Mouse (Mus musculus) thymus, postnatal 25 days (tissue): ENCODE data around the gene Gm14851.
"Not testable (repeated sequence)": the region's sequence is repeated elsewhere in the genome, so short reads cannot be mapped to it uniquely, and the experiment has no call there.

Experiments
- DNase-seq: peaks from one replicate; pipeline ENCODE4 v3.0.0; 2022

Gm14851 gene

DNA sequence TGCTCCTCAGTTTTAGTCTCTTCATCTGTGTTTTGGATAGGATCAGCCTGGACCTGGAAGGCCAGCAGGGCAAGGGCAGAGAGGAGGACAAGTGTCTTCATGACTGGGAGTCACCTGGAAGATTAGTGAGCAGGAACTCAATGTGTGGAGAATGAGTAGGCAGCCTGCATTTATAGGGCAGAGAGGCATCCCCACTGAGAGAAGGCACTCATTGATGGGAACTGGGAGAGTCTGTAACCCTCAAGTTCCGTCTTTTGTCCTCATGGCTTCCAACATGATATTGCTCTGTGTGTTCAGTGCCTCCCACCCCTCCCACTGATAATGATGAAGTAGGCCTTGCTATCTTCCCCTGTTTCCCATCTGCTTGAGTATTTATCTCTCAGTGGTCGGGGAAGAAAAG lies at the start of gene Gm14851:
Gene Gm14851 (minus strand): TSS at position 101 of the 400 bp plus-strand sequence.
- DNase-seq, result not testable (repeated sequence)

DNA sequence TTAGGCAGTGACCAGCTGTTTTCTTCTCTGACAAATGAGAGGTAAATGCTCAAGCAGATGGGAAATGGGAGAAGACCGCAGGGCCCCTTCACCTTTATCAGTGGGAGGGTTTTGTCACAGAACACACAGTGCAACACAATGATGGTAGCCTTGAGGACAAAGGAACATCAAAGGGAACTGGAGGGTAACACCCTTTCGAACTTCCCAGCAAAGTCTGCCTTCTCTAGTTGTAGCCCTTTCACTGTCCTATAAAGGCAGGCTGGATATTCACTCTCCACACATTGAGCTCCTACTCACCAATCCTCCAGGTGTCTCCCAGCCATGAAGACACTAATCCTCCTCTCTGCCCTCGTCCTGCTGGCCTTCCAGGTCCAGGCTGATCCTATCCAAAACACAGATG lies 38.5 kb upstream of the Gm14851 start, which contains the start of gene Defa30:
Gene Defa30 (plus strand): TSS at position 301 of the 400 bp plus-strand sequence.
- DNase-seq, result not testable (repeated sequence)

DNA sequence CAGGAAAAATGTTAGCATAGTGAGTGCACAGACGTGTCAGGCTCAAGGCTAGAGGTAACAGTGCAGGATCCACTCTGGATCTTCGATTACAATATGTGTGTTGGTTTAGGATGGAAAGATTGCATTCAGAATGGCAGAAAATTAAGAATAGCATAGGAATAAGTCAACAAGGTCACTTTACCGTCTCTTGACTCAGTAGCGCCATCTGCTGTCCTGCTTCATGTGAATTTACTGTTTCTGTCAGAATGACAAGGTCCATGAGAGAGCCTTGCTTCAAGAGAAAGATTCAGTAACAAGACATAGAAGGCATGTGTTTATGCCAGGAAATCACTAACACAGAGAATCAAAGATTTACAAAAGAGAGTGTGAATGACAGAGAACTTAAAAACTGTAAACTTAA lies 2.7 kb downstream of the Gm14851 start:
- no peak for DNase-seq

- not testable (repeated sequence) for DNase-seq
Measured at GRCm38 (mm10) chr8:21084142-21084541, 11.7 kb downstream of the Gm14851 start, which contains the start of gene Defa25. TSS of gene Defa25 (plus strand) at chr8:21084442.

DNA sequence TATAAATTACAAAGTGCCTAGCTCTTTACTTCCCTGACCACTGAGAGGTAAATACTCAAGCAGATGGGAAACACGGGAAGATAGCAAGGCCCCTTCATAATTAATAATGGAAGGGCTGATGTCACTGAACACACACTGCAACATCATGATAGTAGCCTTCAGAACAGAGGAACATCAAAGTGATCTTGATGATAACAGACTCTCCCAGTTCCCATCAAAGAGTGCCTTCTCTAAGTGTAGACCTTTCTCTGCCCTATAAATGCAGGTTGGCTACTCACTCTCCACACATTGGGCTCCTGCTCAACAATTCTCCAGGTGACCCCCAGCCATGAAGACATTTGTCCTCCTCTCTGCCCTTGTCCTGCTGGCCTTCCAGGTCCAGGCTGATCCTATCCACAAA lies 31.1 kb downstream of the Gm14851 start, which contains the start of gene Defa35:
Gene Defa35 (plus strand): TSS at position 301 of the 400 bp plus-strand sequence.
- not testable (repeated sequence) for DNase-seq

DNA sequence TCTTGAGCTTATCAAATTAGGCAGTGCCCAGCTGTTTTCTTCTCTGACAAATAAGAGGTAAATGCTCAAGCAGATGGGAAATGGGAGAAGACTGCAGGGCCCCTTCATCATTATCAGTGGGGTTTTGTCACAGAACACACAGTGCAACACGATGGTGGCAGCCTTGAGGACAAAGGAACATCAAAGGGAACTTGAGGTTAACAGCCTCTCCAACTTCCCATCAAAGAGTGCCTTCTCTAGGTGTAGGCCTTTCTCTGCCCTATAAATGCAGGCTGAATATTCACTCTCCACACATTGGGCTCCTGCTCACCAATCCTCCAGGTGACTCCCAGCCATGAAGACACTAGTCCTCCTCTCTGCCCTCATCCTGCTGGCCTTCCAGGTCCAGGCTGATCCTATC lies 41.1 kb downstream of the Gm14851 start, which contains the start of gene Defa23:
Gene Defa23 (plus strand): TSS at position 301 of the 400 bp plus-strand sequence.
- not testable (repeated sequence) for DNase-seq
